Mouse (Mus musculus) forebrain, embryonic 14.5 days (tissue): ENCODE measurements at regions not wholly inside any gene's neighbourhood (a gene's known extent, or its start where the extent isn't known, plus 50 kb on each side); places are given as distances from the start of the nearest gene placed in this dataset.

Experiments
- ATAC-seq: fragments of 200-750 bp; cut with Nextera tagmentation; 2 replicates; pipeline ENCODE4 v1.8.0; 2017; ENCODE audit warnings: mild to moderate bottlenecking, moderate library complexity
- DNase-seq: peaks from one replicate; pipeline ENCODE4 v3.0.0-alpha.2; 2015; ENCODE audit warnings: low spot score
- H3K27ac ChIP-seq: fragments of 300-500 bp; sonication (generic); 2 replicates; pipeline ENCODE4 v1.5.1; 2014; ENCODE audit warnings: low read depth, mild to moderate bottlenecking, control low read depth, low read length, moderate library complexity
- H3K27me3 ChIP-seq: fragments of 300-500 bp; sonication (generic); replicated peaks from 2 replicates; pipeline ENCODE4 v1.6.1; 2014; ENCODE audit warnings: low read length, control low read depth, mixed read lengths; ENCODE audit not compliant: control insufficient read depth, insufficient read depth
- H3K36me3 ChIP-seq: fragments of 300-500 bp; sonication (generic); 2 replicates; pipeline ENCODE4 v1.6.1; 2014; ENCODE audit warnings: low read length, control low read depth; ENCODE audit not compliant: control insufficient read depth, insufficient read depth
- H3K4me1 ChIP-seq: fragments of 300-500 bp; sonication (generic); 2 replicates; pipeline ENCODE4 v1.6.1; 2014; ENCODE audit warnings: antibody characterized with exemption, low read length, control low read depth; ENCODE audit not compliant: control insufficient read depth, insufficient read depth
- H3K4me2 ChIP-seq: fragments of 300-500 bp; sonication (generic); 2 replicates; pipeline ENCODE4 v1.6.1; 2014; ENCODE audit warnings: mild to moderate bottlenecking, control low read depth, low read length
- H3K4me3 ChIP-seq: fragments of 300-500 bp; sonication (generic); 2 replicates; pipeline ENCODE4 v1.5.1; 2014; ENCODE audit warnings: low read depth, low read length, control low read depth
- H3K9ac ChIP-seq: fragments of 300-500 bp; sonication (generic); 2 replicates; pipeline ENCODE4 v1.6.1; 2014; ENCODE audit warnings: mild to moderate bottlenecking, low read length, control low read depth, moderate library complexity
- H3K9me3 ChIP-seq: fragments of 300-500 bp; sonication (generic); replicated peaks from 2 replicates; pipeline ENCODE4 v1.6.1; 2016; ENCODE audit warnings: low read length, control low read depth, mixed read lengths; ENCODE audit not compliant: control insufficient read depth
- WGBS: fragments of 180-500 bp; shearing (Covaris S2); extraction: QIAGEN DNeasy Blood & Tissue Kit; methylation state at CpG from one replicate; pipeline ENCODE4 v1.1.7; 2014; 5-methylcytosine and 5-hydroxymethylcytosine counted together

GRCm38 (mm10) chr3:51128491-51129155 is 95.6 kb upstream of the Noct start:
- Histone ChIP-seq H3K27me3 (no peaks in the 10 kb centered on the region), H3K36me3 (no peaks in the 10 kb centered on the region), H3K9me3 (no peaks in the 10 kb centered on the region), H3K27ac (no peak overlapping the region), H3K4me3 (no peak overlapping the region), H3K4me2 (no peak overlapping the region), H3K4me1 (peaks cover 5% of the 10 kb centered on the region; the same call in 1 of the 2 replicates), H3K9ac (no peak overlapping the region)
- ATAC-seq (no peak), DNase-seq (no peak)
- WGBS: 92% methylated on average over 10 of the region's 10 CpGs

GRCm38 (mm10) chr3:51130709-51131108 is 93.5 kb upstream of the Noct start:
- 81% methylated on average over 5 of the region's 5 CpGs for WGBS
- no peak for ATAC-seq

GRCm38 (mm10) chr3:51131341-51131740 is 92.9 kb upstream of the Noct start:
- no peaks in the 10 kb centered on the region for H3K36me3 ChIP-seq
- no peaks in the 10 kb centered on the region for H3K9me3 ChIP-seq
- ATAC-seq (no peak), DNase-seq (no peak)
- 73% methylated on average over 3 of the region's 3 CpGs for WGBS
- no peaks in the 10 kb centered on the region for H3K27me3 ChIP-seq
- no peak overlapping the region for H3K27ac ChIP-seq
- no peak overlapping the region for H3K9ac ChIP-seq
- H3K4me2 ChIP-seq: no peak overlapping the region
- no peak overlapping the region for H3K4me3 ChIP-seq
- peaks cover 3% of the 10 kb centered on the region; the same call in 1 of the 2 replicates for H3K4me1 ChIP-seq

More at GRCm38 (mm10) chr3:51130709-51131108, 93.5 kb upstream of the Noct start:
- no peaks in the 10 kb centered on the region for H3K36me3 ChIP-seq
- no peak overlapping the region for H3K4me3 ChIP-seq
- no peak for DNase-seq
- H3K27me3 ChIP-seq: no peaks in the 10 kb centered on the region
- no peak overlapping the region for H3K4me2 ChIP-seq
- H3K9me3 ChIP-seq: no peaks in the 10 kb centered on the region
- H3K9ac ChIP-seq: no peak overlapping the region
- H3K27ac ChIP-seq: no peak overlapping the region
- peaks cover 5% of the 10 kb centered on the region; the same call in 1 of the 2 replicates for H3K4me1 ChIP-seq

- Histone ChIP-seq H3K4me1 (no peaks in the 10 kb centered on the region), H3K9me3 (no peaks in the 10 kb centered on the region), H3K4me2 (no peak overlapping the region), H3K4me3 (no peak overlapping the region), H3K27me3 (no peaks in the 10 kb centered on the region), H3K27ac (no peak overlapping the region), H3K36me3 (no peaks in the 10 kb centered on the region), H3K9ac (no peak overlapping the region)
- ATAC-seq: no peak
- DNase-seq: no peak
- 82% methylated on average over 5 of the region's 5 CpGs for WGBS
These were observed 91.5 kb upstream of the Noct start for GRCm38 (mm10) chr3:51132736-51133135.

GRCm38 (mm10) chr3:51135581-51135980 is 88.7 kb upstream of the Noct start:
- H3K4me1 ChIP-seq: no peaks in the 10 kb centered on the region
- no peaks in the 10 kb centered on the region for H3K9me3 ChIP-seq
- no peak overlapping the region for H3K4me3 ChIP-seq
- ATAC-seq: no peak
- H3K27me3 ChIP-seq: no peaks in the 10 kb centered on the region
- no peak overlapping the region for H3K27ac ChIP-seq
- H3K36me3 ChIP-seq: no peaks in the 10 kb centered on the region
- H3K9ac ChIP-seq: no peak overlapping the region
- H3K4me2 ChIP-seq: no peak overlapping the region
- 55% methylated on average over 5 of the region's 5 CpGs for WGBS
- DNase-seq: no peak

GRCm38 (mm10) chr3:51137730-51138312 is 86.4 kb upstream of the Noct start:
- H3K4me1 ChIP-seq: no peaks in the 10 kb centered on the region

GRCm38 (mm10) chr3:51145985-51146384 is 78.3 kb upstream of the Noct start:
- no peaks in the 10 kb centered on the region for H3K4me1 ChIP-seq
- H3K36me3 ChIP-seq: no peaks in the 10 kb centered on the region
- WGBS: 95% methylated on average over 2 of the region's 2 CpGs
- H3K27ac ChIP-seq: no peak overlapping the region
- no peak overlapping the region for H3K4me2 ChIP-seq
- no peaks in the 10 kb centered on the region for H3K9me3 ChIP-seq
- no peak overlapping the region for H3K9ac ChIP-seq
- DNase-seq (no peak), ATAC-seq (no peak)
- H3K4me3 ChIP-seq: no peak overlapping the region
- no peaks in the 10 kb centered on the region for H3K27me3 ChIP-seq

More at GRCm38 (mm10) chr3:51137730-51138312, 86.4 kb upstream of the Noct start:
- no peak overlapping the region for H3K27ac ChIP-seq
- no peak overlapping the region for H3K9ac ChIP-seq
- no peaks in the 10 kb centered on the region for H3K9me3 ChIP-seq
- H3K27me3 ChIP-seq: no peaks in the 10 kb centered on the region
- no peak for ATAC-seq
- no peak for DNase-seq
- no peaks in the 10 kb centered on the region for H3K36me3 ChIP-seq
- H3K4me2 ChIP-seq: no peak overlapping the region
- 37% methylated on average over 8 of the region's 8 CpGs for WGBS
- no peak overlapping the region for H3K4me3 ChIP-seq

GRCm38 (mm10) chr3:51150012-51150411 is 74.2 kb upstream of the Noct start:
- Histone ChIP-seq H3K4me2 (no peak overlapping the region), H3K27ac (no peak overlapping the region), H3K36me3 (no peaks in the 10 kb centered on the region), H3K4me1 (no peaks in the 10 kb centered on the region), H3K4me3 (no peak overlapping the region), H3K9me3 (no peaks in the 10 kb centered on the region), H3K27me3 (no peaks in the 10 kb centered on the region), H3K9ac (no peak overlapping the region)
- WGBS: 75% methylated on average over 6 of the region's 6 CpGs
- no peak for ATAC-seq
- no peak for DNase-seq

- Histone ChIP-seq H3K4me1 (no peaks in the 10 kb centered on the region), H3K27ac (no peak overlapping the region), H3K27me3 (no peaks in the 10 kb centered on the region), H3K9me3 (no peaks in the 10 kb centered on the region), H3K9ac (no peak overlapping the region), H3K4me3 (no peak overlapping the region), H3K4me2 (no peak overlapping the region), H3K36me3 (no peaks in the 10 kb centered on the region)
- DNase-seq (no peak), ATAC-seq (no peak)
- 83% methylated on average over 4 of the region's 4 CpGs for WGBS
These were observed 73.1 kb upstream of the Noct start for GRCm38 (mm10) chr3:51151104-51151503.
